Mouse (Mus musculus) heart, embryonic 15.5 days (tissue): ENCODE data around the gene Ccdc157. TPM values are rescaled to one million over a fixed set of nuclear protein-coding genes. Genes with fewer than 3 reads are reported as not detected.

Experiments used
- ATAC-seq: fragments of 200-750 bp; cut with Nextera tagmentation; replicated peaks from 2 replicates; pipeline ENCODE4 v1.8.0; 2017; ENCODE audit warnings: low read depth, moderate TSS enrichment; ENCODE audit not compliant: insufficient number of reproducible peaks, insufficient read depth, low FRiP score
- H3K27ac ChIP-seq: fragments of 300-500 bp; sonication (generic); 2 replicates; pipeline ENCODE4 v1.5.1; 2015; ENCODE audit warnings: mild to moderate bottlenecking, inconsistent platforms
- H3K27me3 ChIP-seq: fragments of 300-500 bp; sonication (generic); 2 replicates; pipeline ENCODE4 v1.6.1; 2015; ENCODE audit warnings: inconsistent platforms
- H3K36me3 ChIP-seq: fragments of 300-500 bp; sonication (generic); 2 replicates; pipeline ENCODE4 v1.6.1; 2015; ENCODE audit warnings: mild to moderate bottlenecking, inconsistent platforms
- H3K4me1 ChIP-seq: fragments of 300-500 bp; sonication (generic); replicated peaks from 2 replicates; pipeline ENCODE4 v1.6.1; 2015; ENCODE audit warnings: inconsistent platforms
- H3K4me2 ChIP-seq: fragments of 300-500 bp; sonication (generic); 2 replicates; pipeline ENCODE4 v1.6.1; 2015; ENCODE audit warnings: inconsistent platforms, mild to moderate bottlenecking, moderate library complexity
- H3K4me3 ChIP-seq: fragments of 300-500 bp; sonication (generic); 2 replicates; pipeline ENCODE4 v1.5.1; 2015; ENCODE audit warnings: mild to moderate bottlenecking, inconsistent platforms
- H3K9ac ChIP-seq: fragments of 300-500 bp; sonication (generic); 2 replicates; pipeline ENCODE4 v1.6.1; 2015; ENCODE audit warnings: mild to moderate bottlenecking, inconsistent platforms
- H3K9me3 ChIP-seq: fragments of 300-500 bp; sonication (generic); replicated peaks from 2 replicates; pipeline ENCODE4 v1.6.1; 2016; ENCODE audit warnings: inconsistent platforms
- WGBS: fragments of 180-500 bp; shearing (Covaris S2); methylation state at CpG from one replicate; pipeline ENCODE4 v1.1.7; 2015; ENCODE audit warnings: mixed read lengths; 5-methylcytosine and 5-hydroxymethylcytosine counted together
- polyA plus RNA-seq: library from polyadenylated mRNA; unstranded; fragments of >200 nt; fragmentation: Nextera tagmentation; extraction: Ambion mirVana; gene quantifications from 2 replicates; pipeline ENCODE4 v1.2.1, GENCODE M21; 2015

The Ccdc157 gene
- polyA plus RNA-seq, 1 experiment from 2014 or later, result 4.4 TPM

DNA sequence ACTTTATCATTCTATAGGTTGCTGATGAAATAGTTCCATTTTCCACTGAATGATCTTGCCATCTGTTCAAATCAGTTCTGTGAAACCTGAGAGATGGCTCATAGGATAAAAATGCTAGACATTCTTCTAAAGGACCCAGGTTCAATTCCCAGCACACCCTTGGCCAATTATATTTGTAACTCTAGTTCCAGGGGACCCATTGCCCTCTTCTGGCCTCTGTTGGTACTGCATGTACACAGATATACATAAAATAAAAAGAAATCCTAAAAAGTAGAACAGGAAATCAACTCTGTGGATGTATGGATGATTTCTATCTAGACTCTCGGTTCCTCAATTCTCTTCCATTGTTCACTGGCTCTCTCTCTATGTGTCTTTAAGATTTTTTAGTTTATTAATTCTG lies 33.0 kb downstream of the Ccdc157 start:
- H3K27me3 ChIP-seq, result no peaks in the 10 kb centered on the region
- no peaks in the 10 kb centered on the region for H3K4me1 ChIP-seq
- 79% methylated on average over 1 of the region's 1 CpGs for WGBS
- no peak for ATAC-seq
- no peak overlapping the region for H3K4me3 ChIP-seq
- no peak overlapping the region for H3K27ac ChIP-seq
- no peaks in the 10 kb centered on the region for H3K9me3 ChIP-seq
- H3K36me3 ChIP-seq, result no peaks in the 10 kb centered on the region
- no peak overlapping the region for H3K9ac ChIP-seq
- no peak overlapping the region for H3K4me2 ChIP-seq

DNA sequence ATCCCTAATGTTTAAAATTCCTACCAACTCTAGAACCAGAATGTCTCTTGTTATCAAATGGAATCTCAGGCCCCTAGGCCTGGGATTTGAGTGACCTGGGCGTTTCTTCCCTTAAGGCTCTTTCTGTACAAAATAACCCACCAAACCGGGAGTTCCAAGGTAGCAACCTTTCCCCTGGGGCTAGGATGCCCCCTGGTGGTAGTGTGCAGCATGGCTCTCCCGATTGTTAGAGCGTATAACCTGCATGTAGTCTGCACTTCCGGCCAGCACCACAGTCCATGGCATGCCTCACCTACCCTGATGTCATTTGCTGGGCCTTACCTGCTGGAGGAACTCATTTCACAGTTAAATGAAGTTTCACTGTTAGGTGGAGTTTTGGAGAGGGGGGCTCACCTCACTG lies 36.2 kb downstream of the Ccdc157 start:
- no peak for ATAC-seq
- Histone ChIP-seq H3K27ac (no peak overlapping the region), H3K27me3 (peaks cover 7% of the 10 kb centered on the region; the same call in 1 of the 2 replicates), H3K9me3 (no peaks in the 10 kb centered on the region), H3K4me2 (no peak overlapping the region), H3K4me3 (no peak overlapping the region), H3K9ac (no peak overlapping the region), H3K36me3 (no peaks in the 10 kb centered on the region), H3K4me1 (peaks cover 9% of the 10 kb centered on the region)
- 64% methylated on average over 5 of the region's 5 CpGs for WGBS

DNA sequence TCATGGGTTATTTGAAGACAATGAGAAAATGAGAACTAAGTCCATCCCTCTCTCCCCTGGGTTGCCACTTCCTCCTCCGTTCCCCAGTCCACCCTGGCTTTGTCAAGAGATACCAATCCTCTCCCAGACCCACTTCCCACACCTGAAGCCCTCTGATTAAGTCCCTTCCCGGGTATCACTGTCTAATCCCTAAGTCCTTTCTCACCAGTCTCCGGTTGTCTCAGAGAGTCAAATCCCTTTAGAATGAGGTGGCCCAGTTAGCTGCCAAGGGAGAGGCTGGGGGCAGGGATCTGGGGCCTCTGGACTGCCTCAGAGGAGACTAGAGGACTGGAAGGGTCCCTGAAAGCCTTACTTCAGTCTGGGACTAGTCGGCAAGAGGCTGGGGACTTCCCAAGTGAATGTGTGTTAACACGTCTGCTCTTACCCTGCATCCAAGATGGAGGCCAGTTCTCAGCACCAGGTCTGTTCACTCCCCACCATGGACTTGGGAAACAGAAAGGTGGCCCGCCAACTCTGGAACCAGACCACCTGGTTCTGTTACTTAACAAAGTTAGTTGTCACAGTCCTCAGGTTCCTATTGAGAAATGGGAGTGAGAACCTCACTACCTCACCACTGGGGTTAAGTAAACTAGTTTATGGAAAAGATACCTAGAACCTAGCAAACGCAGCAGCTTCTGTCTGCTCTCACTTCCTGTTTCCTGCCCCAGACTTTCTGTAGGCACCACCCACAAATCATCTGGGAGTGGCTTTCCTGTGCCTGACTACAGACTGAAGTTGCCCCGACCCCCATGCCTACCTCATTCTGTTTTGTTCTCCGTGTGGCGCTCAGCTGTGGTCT lies 37.1 kb downstream of the Ccdc157 start, which contains the start of gene Sec14l2:
Gene Sec14l2 (minus strand): TSS at position 674 of the 838 bp plus-strand sequence.
- 67% methylated on average over 10 of the region's 10 CpGs for whole genome bisulfite sequencing
- H3K36me3 ChIP-seq, result no peaks in the 10 kb centered on the region
- H3K9ac ChIP-seq, result no peak within 1 kb of the TSS

GRCm38 (mm10) chr11:4122226-4122625 lies 37.9 kb downstream of the Ccdc157 start:
- H3K9ac ChIP-seq, result no peak overlapping the region
- peaks cover 13% of the 10 kb centered on the region for H3K27me3 ChIP-seq
- H3K4me1 ChIP-seq, result peaks cover 21% of the 10 kb centered on the region
- 78% methylated on average over 5 of the region's 5 CpGs for WGBS
- no peak overlapping the region for H3K4me2 ChIP-seq
- no peak overlapping the region for H3K4me3 ChIP-seq
- no peaks in the 10 kb centered on the region for H3K9me3 ChIP-seq
- no peak overlapping the region for H3K27ac ChIP-seq
- no peak for ATAC-seq
- H3K36me3 ChIP-seq, result no peaks in the 10 kb centered on the region

More for the DNA sequence above, 37.1 kb downstream of the Ccdc157 start, which contains the start of gene Sec14l2:
- ATAC-seq, result no peak
- H3K4me2 ChIP-seq, result no peak within 1 kb of the TSS
- peaks cover 7% of the 10 kb centered on the region for H3K27me3 ChIP-seq
- no peak within 1 kb of the TSS for H3K27ac ChIP-seq
- no peaks in the 10 kb centered on the region for H3K9me3 ChIP-seq
- peaks cover 15% of the 10 kb centered on the region for H3K4me1 ChIP-seq
- H3K4me3 ChIP-seq, result no peak within 1 kb of the TSS

DNA sequence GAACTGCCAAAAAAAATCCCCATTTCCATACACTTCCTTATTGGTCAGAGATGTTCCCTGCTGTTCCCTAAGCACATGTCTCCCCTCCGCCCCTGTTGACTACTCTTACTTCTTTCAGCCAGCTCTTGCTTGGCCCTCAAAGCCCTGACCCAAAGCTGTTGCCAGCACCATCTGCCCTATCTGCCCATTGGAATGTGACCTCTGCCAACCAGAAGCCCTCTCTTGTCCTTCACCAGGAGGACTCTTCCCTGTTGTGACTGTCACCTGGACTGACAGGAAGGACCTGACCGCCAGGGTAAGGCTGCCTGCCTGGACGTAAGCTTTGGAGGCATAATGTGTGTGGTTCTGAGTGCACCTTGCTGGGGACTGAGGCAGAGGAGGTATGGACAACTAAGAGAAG lies 38.4 kb downstream of the Ccdc157 start:
- peaks cover 27% of the 10 kb centered on the region for H3K4me1 ChIP-seq
- H3K36me3 ChIP-seq, result no peaks in the 10 kb centered on the region
- no peak overlapping the region for H3K9ac ChIP-seq
- no peak overlapping the region for H3K27ac ChIP-seq
- peaks cover 17% of the 10 kb centered on the region for H3K27me3 ChIP-seq
- H3K9me3 ChIP-seq, result no peaks in the 10 kb centered on the region
- H3K4me2 ChIP-seq, result no peak overlapping the region
- ATAC-seq, result no peak
- no peak overlapping the region for H3K4me3 ChIP-seq
- 75% methylated on average over 3 of the region's 3 CpGs for WGBS

DNA sequence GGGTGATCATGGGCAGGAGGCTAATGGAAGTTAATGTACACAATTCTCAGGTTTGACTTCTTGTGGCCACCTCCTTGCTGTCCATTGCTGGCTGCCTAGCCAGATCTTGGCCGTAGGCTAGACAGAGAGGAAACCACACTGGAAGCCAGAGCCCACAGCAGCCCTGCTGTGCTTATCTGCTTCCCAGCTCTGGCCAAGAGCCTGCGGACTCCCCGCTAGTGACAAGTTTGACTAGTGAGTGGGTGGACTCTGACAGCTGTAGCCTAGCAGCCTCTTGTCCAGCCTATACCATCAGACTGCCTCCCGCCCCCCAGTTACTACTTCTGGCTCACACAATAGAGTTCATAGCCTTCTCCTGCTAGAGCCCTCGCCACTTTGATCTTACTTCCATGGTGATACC lies 40.5 kb downstream of the Ccdc157 start:
- Histone ChIP-seq H3K9me3 (no peaks in the 10 kb centered on the region), H3K27me3 (peaks cover 17% of the 10 kb centered on the region), H3K36me3 (no peaks in the 10 kb centered on the region), H3K4me2 (0 out of 2 replicates have a peak overlapping the region, but pooled peaks have one; percentile 4), H3K27ac (no peak overlapping the region), H3K9ac (no peak overlapping the region), H3K4me1 (peaks cover 32% of the 10 kb centered on the region), H3K4me3 (no peak overlapping the region)
- ATAC-seq, result peak; percentile 30; the same call in 1 of the 2 replicates
- WGBS, result 19% methylated on average over 5 of the region's 5 CpGs

DNA sequence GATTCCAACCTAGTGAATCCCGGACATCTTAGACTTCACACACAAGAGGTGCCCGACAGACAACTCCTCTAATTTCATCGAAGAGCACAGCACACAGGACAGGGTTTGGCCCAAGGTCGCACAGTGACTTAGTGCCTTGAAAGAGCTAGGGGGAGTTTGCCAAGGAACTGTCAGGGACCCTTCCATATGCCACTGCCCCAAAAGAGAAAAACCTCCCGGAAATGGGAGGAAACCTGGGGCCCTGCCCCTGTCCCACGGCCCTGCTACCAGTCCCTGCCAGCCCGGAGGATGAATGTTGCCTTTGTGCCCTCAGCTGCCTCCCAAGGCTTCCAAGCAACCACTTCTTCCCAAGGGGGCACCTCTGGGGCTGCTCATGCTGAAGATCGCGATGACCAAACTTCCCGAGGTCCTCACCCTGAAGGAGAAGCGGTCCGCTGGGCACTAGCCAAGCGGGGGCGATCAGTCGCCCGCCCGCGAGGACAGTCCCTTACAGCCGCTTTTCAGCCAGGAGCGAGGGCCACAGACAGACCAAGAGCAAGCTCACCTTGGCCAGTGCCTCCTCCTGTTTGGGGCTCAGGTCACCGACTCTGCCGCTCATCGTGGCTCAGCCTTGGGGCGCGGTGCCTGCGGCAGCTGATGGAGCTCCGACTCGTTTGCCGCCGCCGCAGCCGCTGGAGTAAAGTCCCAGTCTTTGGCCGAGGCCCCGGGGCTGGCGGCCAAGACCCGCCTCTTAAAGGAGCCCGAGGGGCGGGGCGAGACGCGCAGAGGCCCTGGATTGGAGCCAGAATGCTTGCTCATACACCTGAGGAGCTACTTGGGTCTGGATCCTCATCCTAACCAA lies 41.8 kb downstream of the Ccdc157 start:
- Histone ChIP-seq H3K27ac (peak overlapping the region; percentile 11; the same call in 1 of the 2 replicates), H3K9ac (peak overlapping the region; percentile 57)

GRCm38 (mm10) chr11:4117372-4118071 lies 42.6 kb downstream of the Ccdc157 start:
- ATAC-seq, result no peak
- H3K9me3 ChIP-seq, result no peaks in the 10 kb centered on the region
- peaks cover 32% of the 10 kb centered on the region for H3K4me1 ChIP-seq
- peak overlapping the region; percentile 57 for H3K4me3 ChIP-seq
- H3K36me3 ChIP-seq, result no peaks in the 10 kb centered on the region
- H3K4me2 ChIP-seq, result peak overlapping the region; percentile 97
- WGBS, result 23% methylated on average over 3 of the region's 3 CpGs
- no peak overlapping the region for H3K9ac ChIP-seq
- H3K27ac ChIP-seq, result no peak overlapping the region
- peaks cover 17% of the 10 kb centered on the region for H3K27me3 ChIP-seq

More for the DNA sequence above, 41.8 kb downstream of the Ccdc157 start:
- no peak for ATAC-seq
- no peaks in the 10 kb centered on the region for H3K9me3 ChIP-seq
- H3K4me2 ChIP-seq, result peak overlapping the region; percentile 97
- peaks cover 17% of the 10 kb centered on the region for H3K27me3 ChIP-seq
- WGBS, result 3% methylated on average over 41 of the region's 41 CpGs
- H3K4me1 ChIP-seq, result peaks cover 32% of the 10 kb centered on the region
- H3K4me3 ChIP-seq, result peak overlapping the region; percentile 57
- H3K36me3 ChIP-seq, result no peaks in the 10 kb centered on the region

GRCm38 (mm10) chr11:4116458-4117141 lies 43.5 kb downstream of the Ccdc157 start:
- H3K9ac ChIP-seq, result no peak overlapping the region
- no peaks in the 10 kb centered on the region for H3K9me3 ChIP-seq
- 42% methylated on average over 11 of the region's 11 CpGs for WGBS
- peaks cover 32% of the 10 kb centered on the region for H3K4me1 ChIP-seq
- H3K4me2 ChIP-seq, result 0 out of 2 replicates have a peak overlapping the region, but pooled peaks have one; percentile 21
- H3K27me3 ChIP-seq, result peaks cover 17% of the 10 kb centered on the region
- ATAC-seq, result no peak
- no peak overlapping the region for H3K27ac ChIP-seq
- no peaks in the 10 kb centered on the region for H3K36me3 ChIP-seq
- no peak overlapping the region for H3K4me3 ChIP-seq

DNA sequence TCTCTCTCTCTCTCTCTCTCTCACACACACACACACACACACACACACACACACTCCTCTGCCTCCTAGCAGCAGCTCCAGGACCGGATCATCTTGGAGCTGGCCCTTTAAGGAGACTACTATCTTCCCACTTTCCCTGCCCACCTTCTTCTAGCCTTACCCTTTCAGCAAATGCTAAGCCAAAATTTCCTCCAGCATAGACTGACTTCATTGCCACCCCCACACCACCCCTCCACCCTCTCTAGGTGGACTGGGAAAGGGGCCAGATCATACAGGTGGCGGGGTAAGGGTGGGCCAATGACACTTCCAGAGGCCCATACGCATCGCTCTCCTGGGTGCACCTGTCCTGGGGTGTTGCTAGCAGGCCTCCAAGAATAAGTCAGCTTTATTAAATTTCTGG lies 44.7 kb downstream of the Ccdc157 start:
- Histone ChIP-seq H3K9ac (no peak overlapping the region), H3K27me3 (peaks cover 11% of the 10 kb centered on the region; the same call in 1 of the 2 replicates), H3K36me3 (no peaks in the 10 kb centered on the region), H3K4me3 (no peak overlapping the region), H3K4me2 (no peak overlapping the region), H3K9me3 (no peaks in the 10 kb centered on the region), H3K27ac (no peak overlapping the region), H3K4me1 (peaks cover 32% of the 10 kb centered on the region)
- WGBS, result 87% methylated on average over 4 of the region's 4 CpGs
- no peak for ATAC-seq
